Mouse (Mus musculus) urinary bladder, adult 18-20 months (tissue): Measurements from ENCODE around the gene Sec22a.

Experiments used
- DNase-seq, 2 experiments: peaks; one replicate each; pipeline ENCODE4 v3.0.0; 2022; ENCODE audit warnings: low spot score in 2 of 2, mixed read lengths in 2 of 2

Gene Sec22a

GRCm38 (mm10) chr16:35363150-35364062 is at the start of gene Sec22a:
Gene Sec22a (minus strand): TSS chr16:35363918.
- peak; percentile 92 to 93 for DNase-seq

- DNase-seq = no peak
Observed at GRCm38 (mm10) chr16:35406706-35407105, 43.0 kb upstream of the Sec22a start.

GRCm38 (mm10) chr16:35406166-35406565 is 42.4 kb upstream of the Sec22a start:
- no peak for DNase-seq

GRCm38 (mm10) chr16:35405348-35406080 is 41.8 kb upstream of the Sec22a start:
- no peak for DNase-seq

GRCm38 (mm10) chr16:35404864-35405263 is 41.1 kb upstream of the Sec22a start:
- DNase-seq = no peak

GRCm38 (mm10) chr16:35403891-35404290 is 40.2 kb upstream of the Sec22a start:
- DNase-seq = no peak

- DNase-seq = no peak
Observed at GRCm38 (mm10) chr16:35403356-35403755, 39.6 kb upstream of the Sec22a start.

- DNase-seq = no peak
Observed at GRCm38 (mm10) chr16:35392813-35393212, 29.1 kb upstream of the Sec22a start.

- no peak for DNase-seq
Observed at GRCm38 (mm10) chr16:35385654-35386053, 21.9 kb upstream of the Sec22a start.

GRCm38 (mm10) chr16:35380048-35380447 is 16.3 kb upstream of the Sec22a start:
- no peak for DNase-seq

- no peak for DNase-seq
Observed at GRCm38 (mm10) chr16:35379344-35379743, 15.6 kb upstream of the Sec22a start.

- DNase-seq = no peak
Observed at GRCm38 (mm10) chr16:35364063-35364428, 328 bp upstream of the Sec22a start.

- DNase-seq = no peak
Observed at GRCm38 (mm10) chr16:35362221-35362620, 1.5 kb downstream of the Sec22a start.

- DNase-seq = peak in 1 of 2 experiments; percentile 4
Observed at GRCm38 (mm10) chr16:35360593-35360992, 3.1 kb downstream of the Sec22a start.

- no peak for DNase-seq
Observed at GRCm38 (mm10) chr16:35357449-35357848, 6.3 kb downstream of the Sec22a start.

GRCm38 (mm10) chr16:35330451-35330850 is 33.3 kb downstream of the Sec22a start:
- DNase-seq = no peak

- no peak for DNase-seq
Observed at GRCm38 (mm10) chr16:35319773-35320172, 43.9 kb downstream of the Sec22a start.

- DNase-seq = no peak
Observed at GRCm38 (mm10) chr16:35319335-35319734, 44.4 kb downstream of the Sec22a start.

- DNase-seq = no peak
Observed at GRCm38 (mm10) chr16:35318397-35318796, 45.3 kb downstream of the Sec22a start.

GRCm38 (mm10) chr16:35317460-35317859 is 46.3 kb downstream of the Sec22a start:
- no peak for DNase-seq

GRCm38 (mm10) chr16:35316856-35317264 is 46.9 kb downstream of the Sec22a start:
- no peak for DNase-seq

GRCm38 (mm10) chr16:35315496-35315895 is 48.2 kb downstream of the Sec22a start:
- no peak for DNase-seq

- no peak for DNase-seq
Observed at GRCm38 (mm10) chr16:35311586-35311985, 52.1 kb downstream of the Sec22a start.
